Mouse (Mus musculus) monocyte, adult 5-6 weeks (primary cell): ENCODE measurements around the gene Tanc2. TPM values are rescaled to one million over a fixed set of nuclear protein-coding genes. Genes with fewer than 3 reads are reported as not detected.
A peak's percentile ranks its signal among the peaks of the same experiment; 100 is the strongest.

ENCODE experiments used
- ATAC-seq: fragments of 153-309, 156-312 bp; replicated peaks from 2 replicates; pipeline ENCODE4 v1.8.0; 2017; ENCODE audit warnings: mild to moderate bottlenecking; ENCODE audit not compliant: low TSS enrichment, insufficient number of reproducible peaks, severe bottlenecking, poor library complexity, low FRiP score
- total RNA-seq: library from RNA; stranded (forward); fragments of 200-1000, 200-491, 200-594 nt; gene quantifications from 3 replicates; pipeline ENCODE4 v1.2.3, GENCODE M21; 2017

The Tanc2 gene
- total RNA-seq, 1 experiment from 2014 or later: 0.57 TPM

DNA sequence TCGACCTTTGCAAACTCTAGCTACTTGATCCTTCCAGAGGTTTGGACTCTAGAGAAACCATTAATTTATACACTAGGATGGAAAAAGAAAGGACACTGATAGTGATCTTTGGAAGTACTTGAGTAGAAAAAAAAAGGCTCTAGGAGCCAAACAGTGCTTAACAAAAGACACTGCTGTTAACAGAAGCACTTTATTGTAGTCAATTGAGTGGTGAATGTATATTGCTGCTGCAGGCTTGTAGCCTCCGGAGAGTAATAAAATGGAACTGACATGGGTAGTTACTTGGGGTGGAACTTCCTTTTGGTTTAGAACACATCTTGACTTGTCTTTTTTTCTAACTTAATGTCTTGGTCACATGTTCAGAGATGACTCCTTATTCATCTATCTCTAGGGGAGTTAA, 319.8 kb downstream of the Tanc2 start:
- ATAC-seq: no peak

GRCm38 (mm10) chr11:105911149-105911548, 321.4 kb downstream of the Tanc2 start:
- ATAC-seq: no peak

- ATAC-seq: peak; percentile 78
Observed at GRCm38 (mm10) chr11:105911592-105912375, 322.0 kb downstream of the Tanc2 start.

- ATAC-seq: no peak
Observed at GRCm38 (mm10) chr11:105913580-105913979, 323.8 kb downstream of the Tanc2 start.

DNA sequence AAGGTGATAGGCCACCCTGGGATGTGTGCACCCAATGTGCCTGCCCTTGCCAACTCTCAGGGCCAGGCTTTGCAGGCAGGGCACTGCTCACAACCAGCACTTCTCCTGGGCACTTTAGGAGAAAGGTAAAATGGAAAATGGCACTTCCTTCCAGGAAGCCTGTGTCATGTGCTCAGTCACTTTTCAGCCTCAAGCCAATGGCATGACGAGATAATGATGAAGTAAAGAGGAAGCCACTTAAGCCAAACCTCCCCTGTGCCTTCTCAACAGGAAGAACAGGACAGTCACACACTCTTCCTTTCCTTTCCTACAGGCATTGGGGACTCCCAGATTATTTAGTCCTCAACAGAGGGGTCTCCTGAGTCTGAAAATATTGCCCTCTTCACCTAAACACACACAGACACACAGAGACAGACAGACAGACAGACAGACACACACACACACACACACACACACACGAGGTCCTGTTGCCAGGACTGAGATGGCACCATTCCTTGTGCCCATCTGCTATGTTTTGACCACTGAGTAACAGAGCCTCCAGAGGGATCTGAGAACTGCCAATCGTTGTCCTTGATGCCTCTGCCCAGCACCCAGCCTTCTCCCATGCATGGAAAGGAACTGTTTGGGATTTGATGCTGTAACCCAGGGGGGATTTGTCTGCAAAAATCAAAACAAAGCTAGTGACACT, 330.5 kb downstream of the Tanc2 start:
- ATAC-seq: no peak

- no peak for ATAC-seq
Observed at GRCm38 (mm10) chr11:105920836-105921235, 331.1 kb downstream of the Tanc2 start.

DNA sequence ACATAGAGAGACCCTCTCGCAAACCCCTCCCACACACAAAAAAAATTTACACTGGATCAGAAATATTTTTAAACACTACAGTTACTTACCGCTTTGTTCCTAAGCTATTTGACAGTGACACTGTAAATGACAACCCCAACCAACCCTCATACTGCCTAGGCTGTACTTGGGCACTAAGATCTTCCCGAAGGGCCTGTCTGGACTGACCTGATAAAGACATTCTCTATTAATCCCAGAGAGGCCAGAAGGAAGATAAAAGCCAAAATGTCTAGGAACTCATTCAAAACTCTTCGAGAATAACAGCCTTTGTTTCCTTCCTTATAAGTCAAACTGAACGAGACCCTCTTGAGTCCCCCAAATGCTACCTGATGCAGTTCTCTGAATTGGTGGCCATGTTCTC, 331.5 kb downstream of the Tanc2 start:
- no peak for ATAC-seq

- ATAC-seq: no peak
Observed at GRCm38 (mm10) chr11:105922769-105923663, 333.2 kb downstream of the Tanc2 start.

- ATAC-seq: peak; percentile 91
Observed at GRCm38 (mm10) chr11:105927065-105928030, 337.6 kb downstream of the Tanc2 start.

GRCm38 (mm10) chr11:105928171-105928570, 338.4 kb downstream of the Tanc2 start:
- ATAC-seq: no peak

- ATAC-seq: no peak
Observed at GRCm38 (mm10) chr11:105931380-105931779, 341.6 kb downstream of the Tanc2 start.

DNA sequence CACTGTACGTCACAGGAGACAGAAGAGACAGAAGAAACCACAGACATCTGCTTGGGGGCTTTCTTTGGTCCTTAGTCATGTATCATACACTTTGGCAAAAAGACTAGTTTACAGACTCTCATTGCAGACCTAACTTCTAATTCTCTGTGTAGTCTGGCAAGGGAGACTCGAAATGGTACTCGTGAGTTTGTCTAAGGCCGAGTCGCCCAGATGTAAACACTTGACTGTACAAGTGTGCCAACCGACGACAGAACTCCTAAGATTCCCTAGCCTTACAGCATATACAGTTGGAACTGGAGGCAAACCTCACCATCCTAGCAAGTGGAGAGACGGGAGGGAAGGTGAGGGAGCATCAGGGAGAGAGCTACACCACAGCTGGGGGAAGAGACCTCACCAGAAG, 344.0 kb downstream of the Tanc2 start:
- ATAC-seq: no peak

GRCm38 (mm10) chr11:105934303-105934711, 344.5 kb downstream of the Tanc2 start:
- no peak for ATAC-seq

- no peak for ATAC-seq
Observed at GRCm38 (mm10) chr11:105934816-105935215, 345.0 kb downstream of the Tanc2 start.

GRCm38 (mm10) chr11:105935496-105935895, 345.7 kb downstream of the Tanc2 start:
- ATAC-seq: no peak

GRCm38 (mm10) chr11:105936200-105936599, 346.4 kb downstream of the Tanc2 start:
- no peak for ATAC-seq

DNA sequence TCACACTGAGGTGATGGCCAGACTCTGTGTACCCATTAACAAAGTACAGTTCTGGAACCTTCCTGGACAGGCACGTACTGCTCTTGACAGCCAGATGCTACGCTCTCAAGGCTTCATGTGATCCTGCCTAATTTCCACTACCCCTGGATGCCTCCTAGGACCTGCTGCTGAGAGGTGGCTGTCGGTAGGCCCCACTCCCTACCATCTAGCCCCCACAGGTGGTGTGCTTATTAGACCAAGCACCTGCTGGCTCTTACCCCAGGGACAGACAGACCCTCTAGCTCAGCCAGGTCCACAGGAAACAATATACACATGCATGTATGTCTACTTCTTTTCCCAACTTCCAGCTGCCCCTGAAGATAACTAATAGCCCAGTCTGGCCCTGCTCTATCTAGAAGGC, 347.2 kb downstream of the Tanc2 start:
- no peak for ATAC-seq

DNA sequence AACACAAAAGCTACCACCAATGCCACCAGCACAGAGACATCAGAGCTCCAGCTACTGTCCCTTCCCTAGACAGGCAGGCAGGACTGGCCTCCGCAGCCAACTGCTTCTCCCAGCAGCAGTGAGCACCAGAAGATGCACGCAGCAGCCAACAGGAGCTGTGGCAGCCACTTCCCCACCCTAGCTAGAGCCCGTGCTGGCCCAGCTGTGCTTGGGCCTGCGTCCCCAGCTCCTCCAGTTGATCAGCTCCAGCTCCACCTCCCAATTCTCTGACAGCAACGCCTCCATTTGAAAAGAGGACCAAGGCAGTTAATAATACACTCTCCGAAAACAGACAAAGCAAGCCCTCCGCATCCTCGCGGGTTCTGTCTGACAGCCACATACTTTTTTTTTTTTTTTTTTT, 349.0 kb downstream of the Tanc2 start:
- no peak for ATAC-seq
